Mouse (Mus musculus) neutrophil, adult 83 days (primary cell): ENCODE data around the gene Myo1b. TPM values are rescaled to one million over a fixed set of nuclear protein-coding genes. Genes with fewer than 3 reads are reported as not detected.

Experiments used
- total RNA-seq, 2 experiments: library from RNA; stranded (reverse); gene quantifications; one replicate each; pipeline ENCODE4 v1.2.4; 2023

The Myo1b gene
- total RNA-seq = 1 to 10 TPM in 1 of 2 experiments, under 1 TPM in 1; 0.66 to 1.1 TPM

GRCm38 (mm10) chr1:51915576-51916156 is at the start of gene Myo1b:
TSS of gene Myo1b (minus strand) at chr1:51916071.

Other genes starting within 250 kb of the Myo1b start
- 10 to 100 TPM; 37.3 to 45.4 TPM for gene Stat4, start 71.1 kb upstream of the Myo1b start, total RNA-seq
- 100 to 1,000 TPM; 133 to 138 TPM for gene Stat1, start 203.4 kb upstream of the Myo1b start, total RNA-seq